Mouse (Mus musculus) neural tube, embryonic 10.5 days (tissue): ENCODE results near the gene Pak4.
"Not testable (repeated sequence)": the region's sequence is repeated elsewhere in the genome, so short reads cannot be mapped to it uniquely, and the experiment has no call there.

ENCODE experiments used
- DNase-seq: peaks from one replicate; pipeline ENCODE4 v3.0.0-alpha.2; 2017; ENCODE audit warnings: low spot score; ENCODE audit errors: extremely low spot score

Gene Pak4

GRCm38 (mm10) chr7:28562951-28563350 lies 35.0 kb downstream of the Pak4 start:
- no peak for DNase-seq

- no peak for DNase-seq
These were observed 35.6 kb downstream of the Pak4 start for GRCm38 (mm10) chr7:28562371-28562770.

- no peak for DNase-seq
These were observed 36.0 kb downstream of the Pak4 start for GRCm38 (mm10) chr7:28561967-28562366.

- DNase-seq: no peak
These were observed 37.1 kb downstream of the Pak4 start for GRCm38 (mm10) chr7:28560856-28561255.

GRCm38 (mm10) chr7:28558486-28558885 lies 39.5 kb downstream of the Pak4 start:
- DNase-seq: no peak

GRCm38 (mm10) chr7:28557708-28558107 lies 40.3 kb downstream of the Pak4 start:
- DNase-seq: no peak

GRCm38 (mm10) chr7:28557069-28557468 lies 40.9 kb downstream of the Pak4 start:
- DNase-seq: no peak

GRCm38 (mm10) chr7:28555939-28556535 lies 41.9 kb downstream of the Pak4 start:
- DNase-seq: no peak

GRCm38 (mm10) chr7:28553076-28553475 lies 44.9 kb downstream of the Pak4 start:
- DNase-seq: no peak

- no peak for DNase-seq
These were observed 50.4 kb downstream of the Pak4 start for GRCm38 (mm10) chr7:28547628-28548027.

GRCm38 (mm10) chr7:28547154-28547553 lies 50.8 kb downstream of the Pak4 start, which contains the start of gene Nccrp1:
Nccrp1 (minus strand) TSS chr7:28547254.
- no peak for DNase-seq

- DNase-seq: no peak
These were observed 51.3 kb downstream of the Pak4 start for GRCm38 (mm10) chr7:28546649-28547048.

GRCm38 (mm10) chr7:28545891-28546210 lies 52.1 kb downstream of the Pak4 start:
- DNase-seq: no peak

- DNase-seq: no peak
These were observed 52.7 kb downstream of the Pak4 start for GRCm38 (mm10) chr7:28545048-28545890.

- DNase-seq: no peak
These were observed 53.9 kb downstream of the Pak4 start for GRCm38 (mm10) chr7:28544051-28544601.

- no peak for DNase-seq
These were observed 57.5 kb downstream of the Pak4 start, which contains the start of gene Sycn for GRCm38 (mm10) chr7:28540526-28540925. Sycn (plus strand) TSS chr7:28540885.

GRCm38 (mm10) chr7:28538886-28539285 lies 59.1 kb downstream of the Pak4 start:
- DNase-seq: not testable (repeated sequence)

GRCm38 (mm10) chr7:28532005-28532404 lies 66.0 kb downstream of the Pak4 start:
- no peak for DNase-seq

- DNase-seq: peak; percentile 78
These were observed 69.9 kb downstream of the Pak4 start for GRCm38 (mm10) chr7:28527922-28528719.

- DNase-seq: not testable (repeated sequence)
These were observed 75.4 kb downstream of the Pak4 start, which contains the start of gene Ifnl3 for GRCm38 (mm10) chr7:28522536-28522935. Ifnl3 (plus strand) TSS chr7:28522836.

- DNase-seq: no peak
These were observed 86.5 kb downstream of the Pak4 start for GRCm38 (mm10) chr7:28511441-28511840.
